Mouse (Mus musculus): ENCODE measurements around the gene Ccser2. TPM values are rescaled to one million over a fixed set of nuclear protein-coding genes. Genes with fewer than 3 reads are reported as not detected.

The Ccser2 gene
- total and polyA plus RNA-seq, 3 experiments, result 3.0 to 4.2 TPM; not detected in 1

GRCm38 (mm10) chr14:36969861-36970420, 1.4 kb upstream of the Ccser2 start:
- Histone ChIP-seq H3K4me1 (ENCODE audit: control insufficient read depth in 1 of 2, insufficient read depth in 2 of 2, low read length in 2 of 2) (peaks cover 3 to 6% of the 10 kb centered on the region in 2 experiments), H3K36me3 (ENCODE audit: control insufficient read depth in 1 of 2, insufficient read depth in 2 of 2, low read length in 2 of 2) (peaks cover 0 to 6% of the 10 kb centered on the region in 2 experiments; a peak in 2 of 4 replicates), H3K27me3 (ENCODE audit: control insufficient read depth in 1 of 2, insufficient read depth in 2 of 2, low read length in 2 of 2) (no peaks in the 10 kb centered on the region; a peak in 1 of 4 replicates), H3K79me2 (ENCODE audit: control insufficient read depth, insufficient read depth, low read length, poor library complexity) (peaks cover 8% of the 10 kb centered on the region), H3K27ac (ENCODE audit: control insufficient read depth, low read depth, low read length) (no peak overlapping the region), H3K4me3 (ENCODE audit: control insufficient read depth in 1 of 2, insufficient read depth in 1 of 2, low read depth in 2 of 2, low read length in 2 of 2) (no peak overlapping the region), H3K9ac (ENCODE audit: control insufficient read depth, low read depth, low read length, poor library complexity, severe bottlenecking) (no peak overlapping the region), H3K9me3 (replicated peaks; ENCODE audit: insufficient read depth, low read length) (no peaks in the 10 kb centered on the region)
- DNase-seq (ENCODE audit: low read depth, low spot score), result peak; percentile 21
- TF ChIP-seq ZKSCAN1 (IDR thresholded peaks at IDR 0.05; ENCODE audit: low read depth, low read length) (no peak), MYC (IDR thresholded peaks at IDR 0.05; ENCODE audit: low read depth, low read length) (no peak), ELF1 (IDR thresholded peaks at IDR 0.05; ENCODE audit: low read depth, low read length) (no peak), RAD21 (IDR thresholded peaks at IDR 0.05; ENCODE audit: low read depth, low read length) (no peak), GATA1 (IDR thresholded peaks at IDR 0.05; ENCODE audit: low read depth, low read length) (no peak), RCOR1 (IDR thresholded peaks at IDR 0.05; ENCODE audit: low read depth, low read length) (no peak)

DNA sequence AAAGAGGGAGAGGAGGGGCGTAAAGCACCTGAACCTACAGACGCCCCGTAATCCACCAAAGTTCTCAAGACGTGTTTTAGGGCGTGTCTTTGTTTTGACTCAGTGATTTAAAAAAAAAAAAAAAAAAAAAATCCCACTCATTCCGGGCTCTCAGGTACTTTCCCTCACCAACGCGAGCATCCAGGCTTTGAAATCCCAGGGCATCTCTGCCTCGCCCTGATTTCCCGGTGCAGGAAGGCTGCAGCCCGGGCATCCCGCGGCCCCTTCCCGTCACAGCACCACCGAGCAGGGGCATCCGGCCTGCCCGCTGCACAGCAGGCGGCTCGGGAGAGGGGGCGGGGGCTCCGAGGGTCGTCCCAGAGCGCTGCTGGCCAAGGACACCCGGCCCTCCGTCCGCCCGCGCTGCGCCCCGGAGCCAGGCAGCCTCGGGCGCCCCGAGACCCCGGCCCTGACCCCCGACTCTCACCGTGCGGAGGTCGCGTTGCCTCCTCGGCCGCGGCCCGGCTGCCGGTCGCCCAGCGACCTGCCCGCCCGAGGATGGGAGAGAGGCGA, 425 bp downstream of the Ccser2 start:
- Histone ChIP-seq H3K9me3 (replicated peaks; ENCODE audit: insufficient read depth, low read length) (no peaks in the 10 kb centered on the region), H3K79me2 (ENCODE audit: control insufficient read depth, insufficient read depth, low read length, poor library complexity) (peaks cover 8% of the 10 kb centered on the region), H3K4me1 (ENCODE audit: control insufficient read depth in 1 of 2, insufficient read depth in 2 of 2, low read length in 2 of 2) (peaks cover 3 to 6% of the 10 kb centered on the region in 2 experiments), H3K27ac (ENCODE audit: control insufficient read depth, low read depth, low read length) (no peak overlapping the region), H3K36me3 (ENCODE audit: control insufficient read depth in 1 of 2, insufficient read depth in 2 of 2, low read length in 2 of 2) (peaks cover 0 to 6% of the 10 kb centered on the region in 2 experiments; a peak in 2 of 4 replicates), H3K4me3 (ENCODE audit: control insufficient read depth in 1 of 2, insufficient read depth in 1 of 2, low read depth in 2 of 2, low read length in 2 of 2) (peak overlapping the region; percentile 85 to 97), H3K9ac (ENCODE audit: control insufficient read depth, low read depth, low read length, poor library complexity, severe bottlenecking) (peak overlapping the region; percentile 71), H3K27me3 (ENCODE audit: control insufficient read depth in 1 of 2, insufficient read depth in 2 of 2, low read length in 2 of 2) (no peaks in the 10 kb centered on the region; a peak in 1 of 4 replicates)
- peak; percentile 44 for DNase-seq (ENCODE audit: low read depth, low spot score)
- TF ChIP-seq GABPA (IDR thresholded peaks at IDR 0.05; ENCODE audit: low read depth, low read length), result no peak
- no peak for TF ChIP-seq TAL1 (IDR thresholded peaks at IDR 0.05; ENCODE audit: low read length)
- no peak for TF ChIP-seq ELF1 (IDR thresholded peaks at IDR 0.05; ENCODE audit: low read depth, low read length)
- no peak for TF ChIP-seq USF1 (IDR thresholded peaks at IDR 0.05; ENCODE audit: low read depth, low read length)
- TF ChIP-seq EP300 (IDR thresholded peaks at IDR 0.05; ENCODE audit: low read depth in 1 of 2, low read length in 2 of 2), result no peak
- no peak for TF ChIP-seq MAZ (IDR thresholded peaks at IDR 0.05; ENCODE audit: low read depth, low read length)
- TF ChIP-seq ZNF384 (IDR thresholded peaks at IDR 0.05; ENCODE audit: low read depth, low read length), result peak; percentile 84
- no peak for TF ChIP-seq MEF2A (IDR thresholded peaks at IDR 0.05; ENCODE audit: extremely low read depth, insufficient replicate concordance, low read depth, low read length, poor library complexity, severe bottlenecking)
